Mouse (Mus musculus): ENCODE measurements at regions not wholly inside any gene's neighbourhood (a gene's known extent, or its start where the extent isn't known, plus 50 kb on each side); places are given as distances from the start of the nearest gene placed in this dataset.

- Histone ChIP-seq H3K9ac (no peak overlapping the region), H3K4me2 (no peak overlapping the region), H3K36me3 (no peaks in the 10 kb centered on the region), H3K27ac (replicated peaks) (no peak overlapping the region), H3K27me3 (no peaks in the 10 kb centered on the region), H3K9me3 (no peaks in the 10 kb centered on the region), H3K4me3 (no peak overlapping the region), H3K4me1 (replicated peaks) (no peaks in the 10 kb centered on the region)
- ATAC-seq (ENCODE audit: low FRiP score, low read depth), result no peak
- WGBS, result 92% methylated on average over 3 of the region's 3 CpGs
Measured at GRCm38 (mm10) chr9:46544326-46544725, 224.5 kb upstream of the 4931429L15Rik start.

GRCm38 (mm10) chr9:46541001-46541400 is 221.2 kb upstream of the 4931429L15Rik start:
- whole genome bisulfite sequencing, result 71% methylated on average over 2 of the region's 2 CpGs

GRCm38 (mm10) chr9:46538616-46539015 is 218.8 kb upstream of the 4931429L15Rik start:
- H3K27me3 ChIP-seq, result no peaks in the 10 kb centered on the region
- no peak overlapping the region for H3K4me3 ChIP-seq
- H3K4me1 ChIP-seq (replicated peaks), result no peaks in the 10 kb centered on the region
- H3K4me2 ChIP-seq, result no peak overlapping the region
- H3K9ac ChIP-seq, result no peak overlapping the region
- no peak for ATAC-seq (ENCODE audit: low FRiP score, low read depth)
- no peaks in the 10 kb centered on the region for H3K9me3 ChIP-seq
- 79% methylated on average over 4 of the region's 4 CpGs for WGBS
- no peak overlapping the region for H3K27ac ChIP-seq (replicated peaks)
- no peaks in the 10 kb centered on the region for H3K36me3 ChIP-seq

More at GRCm38 (mm10) chr9:46541001-46541400, 221.2 kb upstream of the 4931429L15Rik start:
- Histone ChIP-seq H3K9ac (no peak overlapping the region), H3K27me3 (no peaks in the 10 kb centered on the region), H3K4me1 (replicated peaks) (no peaks in the 10 kb centered on the region), H3K27ac (replicated peaks) (no peak overlapping the region), H3K4me3 (no peak overlapping the region), H3K9me3 (no peaks in the 10 kb centered on the region), H3K4me2 (no peak overlapping the region), H3K36me3 (no peaks in the 10 kb centered on the region)
- no peak for ATAC-seq (ENCODE audit: low FRiP score, low read depth)

GRCm38 (mm10) chr9:46516401-46517130 is 196.8 kb upstream of the 4931429L15Rik start:
- WGBS, result 72% methylated on average over 20 of the region's 20 CpGs
- no peaks in the 10 kb centered on the region for H3K27me3 ChIP-seq

GRCm38 (mm10) chr9:46512276-46513051 is 192.7 kb upstream of the 4931429L15Rik start:
- Histone ChIP-seq H3K9ac (no peak overlapping the region), H3K27ac (replicated peaks) (no peak overlapping the region), H3K4me2 (no peak overlapping the region), H3K4me1 (replicated peaks) (peaks cover 17% of the 10 kb centered on the region; the same call in 1 of the 2 replicates), H3K4me3 (no peak overlapping the region), H3K27me3 (no peaks in the 10 kb centered on the region), H3K36me3 (no peaks in the 10 kb centered on the region), H3K9me3 (no peaks in the 10 kb centered on the region)
- no peak for ATAC-seq (ENCODE audit: low FRiP score, low read depth)
- 76% methylated on average over 6 of the region's 6 CpGs for WGBS

More at GRCm38 (mm10) chr9:46516401-46517130, 196.8 kb upstream of the 4931429L15Rik start:
- Histone ChIP-seq H3K36me3 (no peaks in the 10 kb centered on the region), H3K4me3 (no peak overlapping the region), H3K27ac (replicated peaks) (no peak overlapping the region), H3K9me3 (no peaks in the 10 kb centered on the region), H3K4me1 (replicated peaks) (no peaks in the 10 kb centered on the region), H3K9ac (no peak overlapping the region), H3K4me2 (no peak overlapping the region)
- no peak for ATAC-seq (ENCODE audit: low FRiP score, low read depth)

- no peaks in the 10 kb centered on the region for H3K27me3 ChIP-seq
- 48% methylated on average over 6 of the region's 6 CpGs for WGBS
- peaks cover 17% of the 10 kb centered on the region; the same call in 1 of the 2 replicates for H3K4me1 ChIP-seq (replicated peaks)
- no peak overlapping the region for H3K4me2 ChIP-seq
- H3K9me3 ChIP-seq, result no peaks in the 10 kb centered on the region
- no peak overlapping the region for H3K9ac ChIP-seq
- ATAC-seq (ENCODE audit: low FRiP score, low read depth), result peak; percentile 34; the same call in 1 of the 2 replicates
- no peak overlapping the region for H3K27ac ChIP-seq (replicated peaks)
- H3K4me3 ChIP-seq, result no peak overlapping the region
- no peaks in the 10 kb centered on the region for H3K36me3 ChIP-seq
Measured at GRCm38 (mm10) chr9:46511307-46511706, 191.5 kb upstream of the 4931429L15Rik start.

GRCm38 (mm10) chr9:46509896-46510295 is 190.1 kb upstream of the 4931429L15Rik start:
- Histone ChIP-seq H3K27me3 (no peaks in the 10 kb centered on the region), H3K9ac (no peak overlapping the region), H3K36me3 (no peaks in the 10 kb centered on the region), H3K4me2 (no peak overlapping the region), H3K4me3 (no peak overlapping the region), H3K9me3 (no peaks in the 10 kb centered on the region), H3K27ac (replicated peaks) (no peak overlapping the region), H3K4me1 (replicated peaks) (peaks cover 18% of the 10 kb centered on the region)
- ATAC-seq (ENCODE audit: low FRiP score, low read depth), result no peak
- WGBS, result 45% methylated on average over 5 of the region's 5 CpGs

- WGBS, result 16% methylated on average over 5 of the region's 5 CpGs
- no peaks in the 10 kb centered on the region for H3K27me3 ChIP-seq
Measured at GRCm38 (mm10) chr9:46509458-46509857, 189.7 kb upstream of the 4931429L15Rik start.

GRCm38 (mm10) chr9:46507036-46507435 is 187.2 kb upstream of the 4931429L15Rik start:
- Histone ChIP-seq H3K27me3 (no peaks in the 10 kb centered on the region), H3K9me3 (no peaks in the 10 kb centered on the region), H3K4me3 (no peak overlapping the region), H3K4me1 (replicated peaks) (peaks cover 36% of the 10 kb centered on the region), H3K36me3 (no peaks in the 10 kb centered on the region), H3K4me2 (no peak overlapping the region), H3K9ac (no peak overlapping the region), H3K27ac (replicated peaks) (no peak overlapping the region)
- no peak for ATAC-seq (ENCODE audit: low FRiP score, low read depth)
- WGBS, result 89% methylated on average over 4 of the region's 4 CpGs

More at GRCm38 (mm10) chr9:46509458-46509857, 189.7 kb upstream of the 4931429L15Rik start:
- H3K4me2 ChIP-seq, result no peak overlapping the region
- H3K9me3 ChIP-seq, result no peaks in the 10 kb centered on the region
- no peak overlapping the region for H3K27ac ChIP-seq (replicated peaks)
- no peak for ATAC-seq (ENCODE audit: low FRiP score, low read depth)
- no peak overlapping the region for H3K4me3 ChIP-seq
- no peaks in the 10 kb centered on the region for H3K36me3 ChIP-seq
- H3K9ac ChIP-seq, result no peak overlapping the region
- H3K4me1 ChIP-seq (replicated peaks), result peaks cover 22% of the 10 kb centered on the region

- H3K36me3 ChIP-seq, result no peaks in the 10 kb centered on the region
- H3K27ac ChIP-seq (replicated peaks), result no peak overlapping the region
- no peak overlapping the region for H3K4me3 ChIP-seq
- H3K4me2 ChIP-seq, result 0 out of 2 replicates have a peak overlapping the region, but pooled peaks have one; percentile 11
- no peaks in the 10 kb centered on the region for H3K9me3 ChIP-seq
- H3K27me3 ChIP-seq, result no peaks in the 10 kb centered on the region
- H3K9ac ChIP-seq, result no peak overlapping the region
- 18% methylated on average over 12 of the region's 12 CpGs for WGBS
- no peak for ATAC-seq (ENCODE audit: low FRiP score, low read depth)
- H3K4me1 ChIP-seq (replicated peaks), result peaks cover 21% of the 10 kb centered on the region
Measured at GRCm38 (mm10) chr9:46504536-46504935, 184.8 kb upstream of the 4931429L15Rik start.

- Histone ChIP-seq H3K4me3 (no peak overlapping the region), H3K27ac (replicated peaks) (no peak overlapping the region), H3K27me3 (no peaks in the 10 kb centered on the region), H3K9me3 (no peaks in the 10 kb centered on the region), H3K36me3 (no peaks in the 10 kb centered on the region), H3K4me1 (replicated peaks) (peaks cover 19% of the 10 kb centered on the region), H3K9ac (no peak overlapping the region), H3K4me2 (peak overlapping the region; percentile 11; the same call in 1 of the 2 replicates)
- WGBS, result 40% methylated on average over 3 of the region's 3 CpGs
- no peak for ATAC-seq (ENCODE audit: low FRiP score, low read depth)
Measured at GRCm38 (mm10) chr9:46504133-46504416, 184.3 kb upstream of the 4931429L15Rik start.
